Mouse (Mus musculus): ENCODE measurements around the gene Fbln7. TPM values are rescaled to one million over a fixed set of nuclear protein-coding genes. Genes with fewer than 3 reads are reported as not detected.

Gene Fbln7
- polyA plus RNA-seq, 1 experiment, result 3.9 TPM

- no peaks in the 10 kb centered on the region for H3K4me1 ChIP-seq (ENCODE audit: control insufficient read depth, insufficient read depth, insufficient read length, low read length)
- 0 out of 2 replicates have a peak, but pooled peaks cover 2% of the 10 kb centered on the region for H3K27me3 ChIP-seq (ENCODE audit: control insufficient read depth, insufficient read depth, low read length)
- H3K4me3 ChIP-seq (ENCODE audit: low read depth, low read length), result no peak overlapping the region
- H3K36me3 ChIP-seq (ENCODE audit: control insufficient read depth, insufficient read depth, low read length), result no peaks in the 10 kb centered on the region
- 66% methylated on average over 6 of the region's 6 CpGs for WGBS
- no peak overlapping the region for H3K27ac ChIP-seq (ENCODE audit: insufficient read depth, low read depth, low read length)
- TF ChIP-seq CTCF (IDR thresholded peaks at IDR 0.05; ENCODE audit: extremely low read depth, insufficient read length, insufficient replicate concordance, low read depth, low read length) (no peak), POLR2A (IDR thresholded peaks at IDR 0.05; ENCODE audit: low read depth, low read length) (no peak)
These were observed 25.2 kb downstream of the Fbln7 start for GRCm38 (mm10) chr2:128887866-128888550.

GRCm38 (mm10) chr2:128890661-128891335 lies 28.0 kb downstream of the Fbln7 start:
- no peaks in the 10 kb centered on the region for H3K4me1 ChIP-seq (ENCODE audit: control insufficient read depth, insufficient read depth, insufficient read length, low read length)
- H3K4me3 ChIP-seq (ENCODE audit: low read depth, low read length), result no peak overlapping the region
- 0 out of 2 replicates have a peak, but pooled peaks cover 5% of the 10 kb centered on the region for H3K27me3 ChIP-seq (ENCODE audit: control insufficient read depth, insufficient read depth, low read length)
- H3K36me3 ChIP-seq (ENCODE audit: control insufficient read depth, insufficient read depth, low read length), result no peaks in the 10 kb centered on the region
- TF ChIP-seq POLR2A (IDR thresholded peaks at IDR 0.05; ENCODE audit: low read depth, low read length), result no peak
- peak; percentile 16; the same call in 1 of the 2 replicates for TF ChIP-seq CTCF (IDR thresholded peaks at IDR 0.05; ENCODE audit: extremely low read depth, insufficient read length, insufficient replicate concordance, low read depth, low read length)
- WGBS, result 93% methylated on average over 4 of the region's 4 CpGs
- H3K27ac ChIP-seq (ENCODE audit: insufficient read depth, low read depth, low read length), result no peak overlapping the region

DNA sequence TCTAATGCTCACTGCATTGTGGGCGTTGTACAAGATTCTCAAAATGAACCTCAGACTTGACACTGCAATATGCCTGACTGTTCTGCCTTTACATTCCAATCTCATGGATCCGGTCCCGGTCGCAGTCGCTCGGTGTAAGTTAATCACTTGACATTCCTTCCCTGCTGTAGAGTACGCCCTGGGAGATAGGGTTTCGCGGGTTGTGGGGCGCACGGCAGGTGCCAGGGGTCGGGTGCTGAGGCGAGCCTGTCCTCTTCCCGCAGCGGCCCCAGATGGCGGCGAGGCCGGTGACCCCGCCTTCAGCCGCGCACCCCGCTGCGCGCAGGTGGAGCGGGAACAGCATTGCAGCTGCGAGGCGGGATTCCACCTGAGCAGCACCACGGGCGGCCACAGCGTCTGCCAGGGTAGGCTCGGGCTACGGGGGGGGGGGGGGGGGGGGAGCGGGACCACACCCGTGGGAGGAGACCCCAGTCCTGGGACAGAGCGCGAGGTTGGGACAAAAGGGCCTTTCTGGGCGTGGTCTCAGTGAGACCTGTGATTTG lies 29.5 kb downstream of the Fbln7 start:
- H3K36me3 ChIP-seq (ENCODE audit: control insufficient read depth, insufficient read depth, low read length), result no peaks in the 10 kb centered on the region
- H3K27ac ChIP-seq (ENCODE audit: insufficient read depth, low read depth, low read length), result no peak overlapping the region
- TF ChIP-seq POLR2A (IDR thresholded peaks at IDR 0.05; ENCODE audit: low read depth, low read length) (no peak), CTCF (IDR thresholded peaks at IDR 0.05; ENCODE audit: extremely low read depth, insufficient read length, insufficient replicate concordance, low read depth, low read length) (no peak)
- H3K4me3 ChIP-seq (ENCODE audit: low read depth, low read length), result peak overlapping the region; percentile 52
- no peaks in the 10 kb centered on the region for H3K4me1 ChIP-seq (ENCODE audit: control insufficient read depth, insufficient read depth, insufficient read length, low read length)
- H3K27me3 ChIP-seq (ENCODE audit: control insufficient read depth, insufficient read depth, low read length), result 0 out of 2 replicates have a peak, but pooled peaks cover 5% of the 10 kb centered on the region
- 3% methylated on average over 36 of the region's 37 CpGs for WGBS

DNA sequence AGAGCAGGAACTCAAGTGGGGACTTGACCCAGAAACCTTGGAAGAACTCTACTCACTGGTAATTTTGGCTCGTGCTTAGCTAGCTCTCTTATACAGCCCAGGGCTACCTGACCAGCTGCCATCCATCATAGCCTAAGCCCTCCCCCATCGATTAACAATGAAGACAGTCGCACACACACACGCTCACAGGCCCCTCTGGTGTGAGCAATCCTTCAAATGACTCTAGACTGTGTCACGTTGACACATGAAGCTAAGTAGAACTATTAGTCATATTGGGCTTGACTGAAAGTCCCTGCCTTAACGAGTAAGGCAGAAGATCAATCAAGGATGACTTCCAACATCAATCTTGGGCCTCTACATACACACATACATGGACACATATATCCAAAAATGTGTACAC lies 40.1 kb downstream of the Fbln7 start:
- no peak overlapping the region for H3K4me3 ChIP-seq (ENCODE audit: low read depth, low read length)
- no peaks in the 10 kb centered on the region for H3K36me3 ChIP-seq (ENCODE audit: control insufficient read depth, insufficient read depth, low read length)
- H3K27me3 ChIP-seq (ENCODE audit: control insufficient read depth, insufficient read depth, low read length), result no peaks in the 10 kb centered on the region
- 85% methylated on average over 6 of the region's 6 CpGs for WGBS
- H3K27ac ChIP-seq (ENCODE audit: insufficient read depth, low read depth, low read length), result no peak overlapping the region
- no peaks in the 10 kb centered on the region for H3K4me1 ChIP-seq (ENCODE audit: control insufficient read depth, insufficient read depth, insufficient read length, low read length)
- TF ChIP-seq CTCF (IDR thresholded peaks at IDR 0.05; ENCODE audit: extremely low read depth, insufficient read length, insufficient replicate concordance, low read depth, low read length) (no peak), POLR2A (IDR thresholded peaks at IDR 0.05; ENCODE audit: low read depth, low read length) (no peak)

DNA sequence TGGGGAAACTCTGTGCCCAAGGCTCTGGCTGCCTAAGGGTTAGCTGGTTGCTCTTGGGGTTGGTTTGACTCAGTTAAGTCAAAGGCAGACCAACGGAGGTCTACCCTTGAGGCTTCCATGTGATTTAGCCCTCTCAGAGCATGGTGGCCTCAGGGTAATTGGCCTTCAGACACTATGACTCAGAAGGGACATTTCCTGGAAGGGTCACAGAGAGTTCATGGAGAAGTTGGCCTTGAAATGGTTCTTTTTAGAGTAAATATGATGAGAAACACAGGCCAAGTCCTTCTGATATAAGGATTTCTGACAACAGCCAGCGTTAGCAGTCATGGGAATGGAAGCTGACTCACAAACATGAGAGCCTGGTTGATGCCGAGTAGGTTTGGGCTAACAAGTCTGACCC lies 40.9 kb downstream of the Fbln7 start:
- TF ChIP-seq CTCF (IDR thresholded peaks at IDR 0.05; ENCODE audit: extremely low read depth, insufficient read length, insufficient replicate concordance, low read depth, low read length) (no peak), POLR2A (IDR thresholded peaks at IDR 0.05; ENCODE audit: low read depth, low read length) (no peak)
- no peaks in the 10 kb centered on the region for H3K27me3 ChIP-seq (ENCODE audit: control insufficient read depth, insufficient read depth, low read length)
- no peak overlapping the region for H3K4me3 ChIP-seq (ENCODE audit: low read depth, low read length)
- 64% methylated on average over 3 of the region's 3 CpGs for WGBS
- H3K27ac ChIP-seq (ENCODE audit: insufficient read depth, low read depth, low read length), result no peak overlapping the region
- H3K36me3 ChIP-seq (ENCODE audit: control insufficient read depth, insufficient read depth, low read length), result no peaks in the 10 kb centered on the region
- no peaks in the 10 kb centered on the region for H3K4me1 ChIP-seq (ENCODE audit: control insufficient read depth, insufficient read depth, insufficient read length, low read length)

- no peaks in the 10 kb centered on the region for H3K27me3 ChIP-seq (ENCODE audit: control insufficient read depth, insufficient read depth, low read length)
- TF ChIP-seq POLR2A (IDR thresholded peaks at IDR 0.05; ENCODE audit: low read depth, low read length) (no peak), CTCF (IDR thresholded peaks at IDR 0.05; ENCODE audit: extremely low read depth, insufficient read length, insufficient replicate concordance, low read depth, low read length) (no peak)
- WGBS, result 81% methylated on average over 4 of the region's 4 CpGs
These were observed 52.2 kb downstream of the Fbln7 start for GRCm38 (mm10) chr2:128914978-128915377.

DNA sequence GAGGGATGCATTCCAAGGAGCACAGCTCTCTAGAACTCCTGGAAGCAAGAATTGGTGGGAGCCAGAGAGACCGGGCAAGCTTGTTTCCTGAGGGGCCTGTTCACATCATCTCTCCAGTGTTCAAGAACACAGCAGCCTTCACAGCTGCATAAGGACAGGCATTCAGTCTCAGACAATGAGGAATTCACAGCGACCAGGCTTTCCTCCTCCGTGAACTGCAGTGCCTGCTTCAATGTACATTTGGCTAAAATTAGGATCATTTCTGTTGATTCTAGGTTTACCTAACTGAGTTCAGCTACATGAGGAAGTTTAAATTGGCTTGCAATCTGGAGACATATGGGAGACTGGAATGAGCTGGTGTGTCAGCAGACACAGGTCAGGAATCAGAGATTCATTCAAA lies 53.7 kb downstream of the Fbln7 start:
- no peak overlapping the region for H3K4me3 ChIP-seq (ENCODE audit: low read depth, low read length)
- no peaks in the 10 kb centered on the region for H3K27me3 ChIP-seq (ENCODE audit: control insufficient read depth, insufficient read depth, low read length)
- H3K27ac ChIP-seq (ENCODE audit: insufficient read depth, low read depth, low read length), result no peak overlapping the region
- TF ChIP-seq POLR2A (IDR thresholded peaks at IDR 0.05; ENCODE audit: low read depth, low read length) (no peak), CTCF (IDR thresholded peaks at IDR 0.05; ENCODE audit: extremely low read depth, insufficient read length, insufficient replicate concordance, low read depth, low read length) (no peak)
- WGBS, result 74% methylated on average over 3 of the region's 3 CpGs
- no peaks in the 10 kb centered on the region for H3K36me3 ChIP-seq (ENCODE audit: control insufficient read depth, insufficient read depth, low read length)
- H3K4me1 ChIP-seq (ENCODE audit: control insufficient read depth, insufficient read depth, insufficient read length, low read length), result no peaks in the 10 kb centered on the region

More at GRCm38 (mm10) chr2:128914978-128915377, 52.2 kb downstream of the Fbln7 start:
- Histone ChIP-seq H3K27ac (ENCODE audit: insufficient read depth, low read depth, low read length) (no peak overlapping the region), H3K4me1 (ENCODE audit: control insufficient read depth, insufficient read depth, insufficient read length, low read length) (no peaks in the 10 kb centered on the region), H3K4me3 (ENCODE audit: low read depth, low read length) (no peak overlapping the region), H3K36me3 (ENCODE audit: control insufficient read depth, insufficient read depth, low read length) (no peaks in the 10 kb centered on the region)
